Mouse (Mus musculus) limb, embryonic 14.5 days (tissue): ENCODE measurements around the gene Olfr668. TPM values are rescaled to one million over a fixed set of nuclear protein-coding genes. Genes with fewer than 3 reads are reported as not detected.
"Not testable (repeated sequence)": the region's sequence is repeated elsewhere in the genome, so short reads cannot be mapped to it uniquely, and the experiment has no call there.

ENCODE experiments used
- ATAC-seq: fragments of 200-750 bp; cut with Nextera tagmentation; 2 replicates; pipeline ENCODE4 v1.8.0; 2017; ENCODE audit warnings: low read depth, moderate number of reproducible peaks, moderate TSS enrichment; ENCODE audit not compliant: low FRiP score
- DNase-seq: peaks from one replicate; pipeline ENCODE4 v3.0.0-alpha.2; 2015; ENCODE audit warnings: low spot score
- H3K27ac ChIP-seq: fragments of 300-500 bp; sonication (generic); replicated peaks from 2 replicates; pipeline ENCODE4 v1.5.1; 2014; ENCODE audit warnings: low read depth, mild to moderate bottlenecking, low read length, moderate library complexity, mixed read lengths
- H3K27me3 ChIP-seq: fragments of 300-500 bp; sonication (generic); 2 replicates; pipeline ENCODE4 v1.6.1; 2014; ENCODE audit warnings: low read length, mixed read lengths; ENCODE audit not compliant: control insufficient read depth, insufficient read depth
- H3K36me3 ChIP-seq: fragments of 300-500 bp; sonication (generic); 2 replicates; pipeline ENCODE4 v1.6.1; 2014; ENCODE audit warnings: mild to moderate bottlenecking, low read length, moderate library complexity, mixed read lengths; ENCODE audit not compliant: control insufficient read depth, insufficient read depth
- H3K4me1 ChIP-seq: fragments of 300-500 bp; sonication (generic); 2 replicates; pipeline ENCODE4 v1.6.1; 2014; ENCODE audit warnings: antibody characterized with exemption, low read length, mixed read lengths; ENCODE audit not compliant: control insufficient read depth, insufficient read depth
- H3K4me2 ChIP-seq: fragments of 300-500 bp; sonication (generic); replicated peaks from 2 replicates; pipeline ENCODE4 v1.6.1; 2014; ENCODE audit warnings: low read depth, mild to moderate bottlenecking, low read length, moderate library complexity; ENCODE audit not compliant: severe bottlenecking
- H3K4me3 ChIP-seq: fragments of 300-500 bp; sonication (generic); replicated peaks from 2 replicates; pipeline ENCODE4 v1.5.1; 2014; ENCODE audit warnings: low read length
- H3K9ac ChIP-seq: fragments of 300-500 bp; sonication (generic); 2 replicates; pipeline ENCODE4 v1.6.1; 2014; ENCODE audit warnings: mild to moderate bottlenecking, low read depth, low read length, moderate library complexity; ENCODE audit not compliant: severe bottlenecking
- H3K9me3 ChIP-seq: fragments of 300-500 bp; sonication (generic); 2 replicates; pipeline ENCODE4 v1.6.1; 2016; ENCODE audit warnings: low read length; ENCODE audit not compliant: control insufficient read depth
- POLR2A ChIP-seq: fragments of 200-500 bp; IDR thresholded peaks from 2 replicates; pipeline ENCODE4 v1.8.0; 2012; ENCODE audit warnings: inconsistent platforms, mild to moderate bottlenecking, moderate library complexity, borderline replicate concordance; ENCODE audit not compliant: insufficient read depth, insufficient read length; ENCODE audit errors: extremely low read depth
- WGBS: fragments of 180-500 bp; shearing (Covaris S2); extraction: QIAGEN DNeasy Blood & Tissue Kit; methylation state at CpG from one replicate; pipeline ENCODE4 v1.1.7; 2014; 5-methylcytosine and 5-hydroxymethylcytosine counted together
- polyA plus RNA-seq, 2 experiments: library from polyadenylated mRNA; depleted of rRNA in 1 of 2; stranded (reverse) in 1 of 2; unstranded in 1 of 2; fragments of >200 nt; fragmentation: Nextera tagmentation in 1 of 2; extraction: Ambion mirVana in 1 of 2; gene quantifications; 2 replicates each; pipeline versions ENCODE4 v1.2.1 to v1.2.3; 2012 to 2014

Olfr668 gene
- polyA plus RNA-seq (2012; rRNA removed) = not detected in 2 replicates
- polyA plus RNA-seq (2014; fragmentation: Nextera tagmentation; extraction: Ambion mirVana) = not detected in 2 replicates

- H3K9me3 ChIP-seq = no peaks in the 10 kb centered on the region
- no peak within 1 kb of the TSS for H3K4me2 ChIP-seq
- H3K4me1 ChIP-seq = no peaks in the 10 kb centered on the region
- H3K9ac ChIP-seq = no peak within 1 kb of the TSS
- H3K27ac ChIP-seq = no peak within 1 kb of the TSS
- TF ChIP-seq POLR2A = no peak
- H3K36me3 ChIP-seq = no peaks in the 10 kb centered on the region
- ATAC-seq (no peak), DNase-seq (no peak)
- WGBS = 73% methylated on average over 1 of the region's 1 CpGs
- H3K4me3 ChIP-seq = no peak within 1 kb of the TSS
- H3K27me3 ChIP-seq = no peaks in the 10 kb centered on the region
Observed at GRCm38 (mm10) chr7:104927957-104928356, at the start of gene Olfr668. Gene Olfr668 (minus strand): TSS chr7:104928057.

DNA sequence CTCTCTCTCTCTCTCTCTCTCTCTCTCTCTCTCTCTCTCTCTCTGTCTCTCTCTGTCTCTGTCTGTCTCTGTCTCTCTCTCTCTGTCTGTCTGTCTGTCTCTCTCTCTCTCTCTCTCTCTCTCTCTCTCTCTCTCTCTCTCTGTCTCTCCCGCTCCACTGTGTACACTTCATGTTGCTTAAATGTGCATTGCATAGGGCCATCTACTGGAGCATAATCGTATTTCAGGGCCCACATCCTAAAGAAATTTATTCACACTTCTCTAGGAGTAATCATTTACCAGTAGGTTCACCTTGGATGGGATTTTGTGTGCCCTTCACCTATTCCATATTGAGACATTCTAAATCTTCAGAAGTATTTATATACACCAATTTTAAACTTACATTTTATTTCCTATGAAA, 44.6 kb upstream of the Olfr668 start:
- H3K9me3 ChIP-seq = not testable (repeated sequence)

DNA sequence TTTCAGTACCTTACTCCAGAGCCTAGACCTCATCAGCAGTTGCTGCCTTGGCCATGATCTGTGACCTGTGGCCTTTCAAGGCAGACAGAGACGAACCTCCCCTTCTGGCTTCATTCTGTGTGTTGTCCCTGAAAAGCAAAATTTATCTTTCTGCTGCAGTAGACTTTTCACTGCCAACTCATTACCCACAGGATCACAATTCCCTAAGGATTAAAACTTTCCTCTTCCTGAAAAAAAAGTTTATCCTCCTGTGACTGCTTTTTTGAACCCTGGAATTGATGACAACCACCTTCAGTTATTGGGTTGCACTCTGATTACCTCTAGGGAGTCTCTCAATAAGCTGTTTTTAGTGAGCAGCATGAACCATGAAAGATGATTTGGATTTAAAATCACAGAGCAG, 34.7 kb upstream of the Olfr668 start, which contains the start of gene Olfr670:
Olfr670 (minus strand) TSS at position 101 of the 400 bp plus-strand sequence.
- no peaks in the 10 kb centered on the region for H3K36me3 ChIP-seq
- 39% methylated on average over 1 of the region's 1 CpGs for WGBS
- no peaks in the 10 kb centered on the region for H3K4me1 ChIP-seq
- no peaks in the 10 kb centered on the region for H3K27me3 ChIP-seq
- no peak within 1 kb of the TSS for H3K4me2 ChIP-seq
- H3K9me3 ChIP-seq = no peaks in the 10 kb centered on the region
- TF ChIP-seq POLR2A = no peak
- ATAC-seq (no peak), DNase-seq (no peak)
- H3K9ac ChIP-seq = no peak within 1 kb of the TSS
- no peak within 1 kb of the TSS for H3K4me3 ChIP-seq
- no peak within 1 kb of the TSS for H3K27ac ChIP-seq

More for the DNA sequence above, 44.6 kb upstream of the Olfr668 start:
- H3K36me3 ChIP-seq, ATAC-seq, H3K4me2 ChIP-seq, H3K9ac ChIP-seq, DNase-seq, H3K4me3 ChIP-seq, H3K4me1 ChIP-seq, H3K27ac ChIP-seq, H3K27me3 ChIP-seq: not testable (repeated sequence)
- WGBS = 64% methylated on average over 2 of the region's 2 CpGs

DNA sequence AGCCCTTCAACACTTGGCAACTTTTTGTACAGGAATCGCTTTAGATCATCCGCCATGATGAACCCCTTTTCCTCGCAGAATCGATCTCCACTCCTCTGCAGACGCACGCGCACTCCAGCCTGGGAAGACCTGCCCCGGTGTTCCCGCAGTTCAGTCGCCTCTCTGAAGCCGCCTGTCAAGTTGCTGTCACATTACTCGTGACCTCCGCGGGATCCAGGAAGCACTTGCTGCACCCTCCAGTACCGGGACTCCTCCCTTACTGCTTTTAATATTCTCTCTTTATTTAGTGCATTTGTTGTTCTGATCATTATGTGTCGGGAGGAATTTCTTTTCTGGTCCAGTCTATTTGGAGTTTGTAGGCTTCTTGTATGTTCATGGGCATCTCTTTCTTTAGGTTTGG, 22.4 kb upstream of the Olfr668 start:
- not testable (repeated sequence) for ATAC-seq, H3K4me2 ChIP-seq, H3K36me3 ChIP-seq, H3K9me3 ChIP-seq, H3K4me3 ChIP-seq, H3K4me1 ChIP-seq, DNase-seq, H3K27me3 ChIP-seq, H3K9ac ChIP-seq, H3K27ac ChIP-seq
- WGBS = 90% methylated on average over 16 of the region's 16 CpGs

- no peak for TF ChIP-seq POLR2A
- Histone ChIP-seq H3K4me2 (no peak within 1 kb of the TSS), H3K27ac (no peak within 1 kb of the TSS), H3K9ac (no peak within 1 kb of the TSS), H3K27me3 (no peaks in the 10 kb centered on the region), H3K4me1 (no peaks in the 10 kb centered on the region), H3K36me3 (no peaks in the 10 kb centered on the region), H3K4me3 (no peak within 1 kb of the TSS), H3K9me3 (no peaks in the 10 kb centered on the region)
- WGBS = 74% methylated on average over 1 of the region's 1 CpGs
- no peak for ATAC-seq
- no peak for DNase-seq
Observed at GRCm38 (mm10) chr7:104933940-104934339, 6.1 kb upstream of the Olfr668 start, which contains the start of gene Olfr669. Gene Olfr669 (plus strand): TSS chr7:104934240.

DNA sequence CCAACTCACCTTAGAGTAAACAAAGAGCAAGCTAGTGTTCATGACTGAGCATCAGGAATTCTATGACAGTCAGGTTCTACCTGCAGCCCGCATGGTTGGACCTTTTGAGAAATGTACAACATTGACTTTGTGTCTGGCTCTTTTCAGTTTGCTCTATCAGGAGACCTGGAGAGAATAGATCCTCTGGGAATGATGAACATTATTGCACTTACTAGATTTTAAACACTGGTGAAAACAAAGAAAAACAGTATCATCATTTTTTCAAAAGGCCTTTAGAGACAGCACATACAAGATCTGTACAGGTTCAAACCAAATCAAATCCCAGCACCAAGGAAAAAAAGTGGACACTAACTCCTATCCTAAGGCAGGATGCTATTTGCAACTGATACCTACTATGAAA, 6.5 kb downstream of the Olfr668 start, which contains the start of gene Olfr667:
Olfr667 (minus strand) TSS at position 101 of the 400 bp plus-strand sequence.
- Histone ChIP-seq H3K36me3 (no peaks in the 10 kb centered on the region), H3K4me1 (no peaks in the 10 kb centered on the region), H3K9ac (no peak within 1 kb of the TSS), H3K27ac (no peak within 1 kb of the TSS), H3K27me3 (no peaks in the 10 kb centered on the region), H3K4me2 (no peak within 1 kb of the TSS), H3K4me3 (no peak within 1 kb of the TSS), H3K9me3 (no peaks in the 10 kb centered on the region)
- DNase-seq (no peak), ATAC-seq (no peak)
- no peak for TF ChIP-seq POLR2A
- 87% methylated on average over 1 of the region's 1 CpGs for WGBS
